Mouse (Mus musculus) myocyte (in vitro differentiated cells): Measurements from ENCODE around the gene Atp1a1. TPM values are rescaled to one million over a fixed set of nuclear protein-coding genes. Genes with fewer than 3 reads are reported as not detected.

ENCODE experiments used
- H3K27me3 ChIP-seq: one replicate; pipeline ENCODE4 v1.6.1; 2011; ENCODE audit not compliant: control insufficient read depth, insufficient read depth, insufficient read length
- H3K36me3 ChIP-seq: one replicate; pipeline ENCODE4 v1.6.1; 2011; ENCODE audit not compliant: control insufficient read depth, insufficient read depth
- H3K4me2 ChIP-seq: one replicate; pipeline ENCODE4 v1.6.1; 2011; ENCODE audit warnings: low read depth, control low read depth
- H3K4me3 ChIP-seq: one replicate; pipeline ENCODE4 v1.5.1; 2011; ENCODE audit warnings: mild to moderate bottlenecking, control low read depth, moderate library complexity
- H3K79me2 ChIP-seq: one replicate; pipeline ENCODE4 v1.6.1; 2011; ENCODE audit not compliant: control insufficient read depth, insufficient read depth
- H3ac ChIP-seq: one replicate; pipeline ENCODE4 v1.6.1; 2011; ENCODE audit not compliant: control insufficient read depth, insufficient read length
- CEBPB ChIP-seq: IDR thresholded peaks from 2 replicates; pipeline ENCODE4 v1.6.1; 2011; ENCODE audit warnings: mild to moderate bottlenecking, moderate library complexity; ENCODE audit not compliant: poor library complexity, insufficient read depth, severe bottlenecking
- E2F4 ChIP-seq: IDR thresholded peaks from one replicate; pipeline ENCODE4 v1.6.1; 2011; ENCODE audit warnings: mild to moderate bottlenecking, control low read depth, moderate library complexity; ENCODE audit not compliant: insufficient read depth
- MAX ChIP-seq: IDR thresholded peaks from one replicate; pipeline ENCODE4 v1.6.1; 2011; ENCODE audit warnings: low read depth, mild to moderate bottlenecking, control low read depth
- MYOD1 ChIP-seq, 3 experiments: IDR thresholded peaks; one replicate each; pipeline ENCODE4 v1.6.1; 2011; ENCODE audit warnings: control low read depth in 2 of 3, low read depth in 2 of 3, mild to moderate bottlenecking in 2 of 3, moderate library complexity in 1 of 3; ENCODE audit not compliant: insufficient read length in 2 of 3, control insufficient read depth in 1 of 3
- MYOG ChIP-seq, 3 experiments: IDR thresholded peaks; one replicate each; pipeline ENCODE4 v1.6.1; 2011; ENCODE audit warnings: control low read depth in 2 of 3, low read depth in 2 of 3, mild to moderate bottlenecking in 2 of 3; ENCODE audit not compliant: insufficient read length in 2 of 3, control insufficient read depth in 1 of 3, insufficient read depth in 1 of 3
- POLR2A ChIP-seq: IDR thresholded peaks from one replicate; pipeline ENCODE4 v1.6.1; 2011; ENCODE audit warnings: low read depth, mild to moderate bottlenecking, control low read depth, moderate library complexity; ENCODE audit not compliant: insufficient read length
- POLR2AphosphoS2 ChIP-seq: IDR thresholded peaks from one replicate; pipeline ENCODE4 v1.6.1; 2011; ENCODE audit warnings: low read depth, control low read depth; ENCODE audit not compliant: insufficient read length
- REST ChIP-seq: IDR thresholded peaks from one replicate; pipeline ENCODE4 v1.6.1; 2011; ENCODE audit warnings: mild to moderate bottlenecking, control low read depth, moderate library complexity; ENCODE audit not compliant: insufficient read depth, insufficient read length
- SRF ChIP-seq: IDR thresholded peaks from one replicate; pipeline ENCODE4 v1.6.1; 2011; ENCODE audit warnings: low read depth; ENCODE audit not compliant: control insufficient read depth, insufficient read length
- TCF12 ChIP-seq: IDR thresholded peaks from one replicate; pipeline ENCODE4 v1.6.1; 2011; ENCODE audit warnings: mild to moderate bottlenecking, control low read depth; ENCODE audit not compliant: poor library complexity, insufficient read depth, severe bottlenecking
- TCF3 ChIP-seq: IDR thresholded peaks from one replicate; pipeline ENCODE4 v1.6.1; 2011; ENCODE audit warnings: low read depth, control low read depth; ENCODE audit not compliant: insufficient read length
- USF1 ChIP-seq: IDR thresholded peaks from one replicate; pipeline ENCODE4 v1.6.1; 2011; ENCODE audit warnings: low read depth, mild to moderate bottlenecking, control low read depth, moderate library complexity
- polyA plus RNA-seq: library from polyadenylated mRNA; unstranded; fragments of >200 nt; fragmentation: generic; extraction: Trizol; gene quantifications from one replicate; pipeline ENCODE4 v1.2.1, GENCODE M21; 2012; ENCODE audit warnings: missing spikeins

Atp1a1 gene
- polyA plus RNA-seq, 1 experiment, result 389 TPM

DNA sequence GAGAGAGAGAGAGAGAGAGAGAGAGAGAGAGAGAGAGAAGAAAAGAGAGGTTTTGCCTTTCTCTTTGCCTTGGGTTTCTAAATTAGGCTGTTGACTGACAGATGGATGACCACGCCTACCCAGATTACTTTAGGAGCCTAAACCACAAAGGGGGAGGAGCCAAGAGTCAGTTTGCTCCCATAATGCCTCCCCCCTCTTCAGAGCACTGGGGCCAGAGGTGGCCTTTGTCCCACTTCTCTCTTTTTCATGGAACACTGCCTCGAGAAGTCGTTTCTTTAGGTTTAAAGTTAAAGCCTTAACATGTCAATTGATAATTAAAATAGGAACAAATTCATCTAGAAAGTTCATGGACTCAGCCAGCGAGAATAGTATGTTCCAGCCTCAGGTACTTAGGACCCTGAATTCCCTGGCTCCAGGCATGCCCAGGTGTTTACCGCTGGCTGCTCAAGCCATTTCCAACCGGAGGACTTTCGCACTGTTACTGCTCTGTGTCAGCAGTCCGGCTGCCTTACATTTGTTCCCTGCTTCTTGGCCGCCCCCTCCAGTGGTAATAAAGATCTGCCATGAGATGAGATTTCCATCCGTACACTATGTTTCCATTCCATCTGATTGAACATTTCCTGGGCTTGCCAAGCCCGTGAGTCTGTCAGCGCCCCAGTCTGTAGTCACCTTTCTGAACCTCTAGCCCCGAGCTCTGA lies 43.8 kb upstream of the Atp1a1 start:
- Histone ChIP-seq H3ac (no peak overlapping the region), H3K27me3 (peaks cover 6% of the 10 kb centered on the region), H3K4me2 (no peak overlapping the region), H3K4me3 (no peak overlapping the region), H3K79me2 (no peaks in the 10 kb centered on the region), H3K36me3 (no peaks in the 10 kb centered on the region)
- no peak for TF ChIP-seq TCF3
- no peak for TF ChIP-seq REST
- no peak for TF ChIP-seq MAX

DNA sequence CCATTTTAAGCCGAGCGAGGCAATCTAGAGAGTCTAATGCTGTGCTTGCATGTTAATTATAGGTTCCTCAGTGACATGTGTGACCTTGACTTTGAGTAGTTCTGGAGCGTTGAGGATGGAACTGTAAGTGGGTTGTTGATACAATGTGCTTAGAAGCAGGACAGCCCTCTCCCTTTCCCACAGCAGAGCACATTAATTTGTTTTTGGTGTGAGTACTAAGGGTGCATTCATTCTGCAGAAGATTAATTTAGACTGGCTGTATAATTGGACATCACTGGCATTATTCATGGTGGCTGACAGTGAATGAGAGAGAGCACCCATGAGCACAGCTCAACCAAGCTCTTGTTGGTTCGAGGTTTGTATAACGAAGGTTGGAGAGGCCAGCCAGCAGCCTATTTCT lies 42.3 kb upstream of the Atp1a1 start:
- TF ChIP-seq E2F4 (no peak), MYOG (IDR thresholded peaks at IDR 0.05; ENCODE audit: control insufficient read depth in 1 of 3, insufficient read depth in 1 of 3, insufficient read length in 2 of 3, low read depth in 2 of 3) (no peak), MYOD1 (IDR thresholded peaks at IDR 0.05; ENCODE audit: control insufficient read depth in 1 of 3, insufficient read length in 2 of 3, low read depth in 2 of 3) (no peak), REST (no peak), TCF12 (no peak)
- Histone ChIP-seq H3K4me3 (no peak overlapping the region), H3K4me2 (no peak overlapping the region), H3K79me2 (no peaks in the 10 kb centered on the region), H3ac (no peak overlapping the region), H3K36me3 (no peaks in the 10 kb centered on the region), H3K27me3 (peaks cover 6% of the 10 kb centered on the region)

DNA sequence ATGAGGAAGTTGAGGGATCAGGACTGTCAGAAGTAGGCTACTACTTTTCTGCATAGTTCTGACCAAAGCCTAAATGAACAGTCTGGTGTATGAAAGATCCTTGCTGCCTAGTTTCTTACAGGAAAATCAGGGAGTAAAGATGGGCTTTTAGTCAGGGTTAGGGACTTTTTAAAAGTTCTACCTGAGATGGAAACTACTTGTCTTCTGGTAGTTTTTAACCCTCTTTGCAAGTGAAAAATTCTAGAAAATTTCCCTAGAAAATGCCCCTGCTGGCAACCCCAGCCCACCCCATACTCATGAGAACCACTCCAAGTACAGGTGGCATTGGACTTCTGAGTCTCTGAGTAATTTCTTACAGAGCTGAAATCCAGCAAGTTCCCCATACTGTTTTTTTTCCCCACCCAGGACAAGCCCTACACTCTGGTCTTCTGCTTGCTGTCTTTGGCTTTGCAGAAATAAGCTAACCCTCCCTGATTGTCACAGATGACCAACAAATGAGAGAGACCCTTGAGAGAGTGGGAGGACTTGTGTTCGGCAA lies 41.2 kb upstream of the Atp1a1 start:
- Histone ChIP-seq H3ac (no peak overlapping the region), H3K79me2 (no peaks in the 10 kb centered on the region), H3K4me2 (no peak overlapping the region), H3K4me3 (no peak overlapping the region), H3K27me3 (peaks cover 6% of the 10 kb centered on the region), H3K36me3 (no peaks in the 10 kb centered on the region)
- TF ChIP-seq MYOG (IDR thresholded peaks at IDR 0.05; ENCODE audit: control insufficient read depth in 1 of 3, insufficient read depth in 1 of 3, insufficient read length in 2 of 3, low read depth in 2 of 3) (no peak), POLR2AphosphoS2 (no peak), USF1 (no peak), E2F4 (no peak), TCF12 (no peak), SRF (no peak), MAX (no peak), TCF3 (no peak), CEBPB (no peak), POLR2A (no peak), REST (no peak), MYOD1 (IDR thresholded peaks at IDR 0.05; ENCODE audit: control insufficient read depth in 1 of 3, insufficient read length in 2 of 3, low read depth in 2 of 3) (no peak)

DNA sequence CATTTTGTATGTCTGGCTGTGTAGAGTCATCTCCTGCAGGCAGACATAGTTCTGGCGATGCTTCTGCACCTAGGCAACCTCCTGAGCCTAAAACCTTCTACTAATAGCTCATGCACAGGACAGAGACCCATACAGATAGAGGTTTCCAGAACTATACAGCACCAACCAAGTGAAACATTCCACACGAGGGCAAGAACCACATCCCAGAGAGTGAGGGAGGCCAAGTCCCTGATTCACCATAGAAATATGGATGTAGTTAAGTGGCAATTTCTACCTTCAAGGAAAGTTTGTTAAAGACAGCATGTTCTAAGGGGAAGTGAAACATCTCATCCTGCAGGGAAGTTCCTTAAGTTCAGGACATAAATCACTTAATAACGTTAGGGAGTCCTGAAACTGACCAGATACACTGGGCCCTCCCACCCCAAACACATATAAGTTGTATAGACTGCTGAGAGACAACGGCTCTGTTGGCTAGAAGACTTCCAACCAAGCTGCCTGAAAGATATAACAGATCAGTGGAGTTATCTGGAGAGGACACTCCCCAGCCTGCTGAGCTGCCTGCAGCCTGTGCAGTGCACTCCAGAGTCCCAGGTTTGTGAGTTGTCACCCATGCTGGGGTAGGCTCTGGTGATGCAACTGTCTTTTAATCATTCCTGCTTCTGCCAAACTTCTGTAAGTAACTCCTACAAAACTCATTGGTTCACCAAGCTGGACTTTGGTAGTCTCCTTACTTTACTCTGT lies 39.7 kb upstream of the Atp1a1 start:
- TF ChIP-seq MAX (no peak), USF1 (no peak), SRF (no peak), MYOG (IDR thresholded peaks at IDR 0.05; ENCODE audit: control insufficient read depth in 1 of 3, insufficient read depth in 1 of 3, insufficient read length in 2 of 3, low read depth in 2 of 3) (no peak), POLR2A (no peak), TCF3 (no peak)
- Histone ChIP-seq H3K4me3 (no peak overlapping the region), H3K36me3 (no peaks in the 10 kb centered on the region), H3K79me2 (no peaks in the 10 kb centered on the region), H3K4me2 (no peak overlapping the region), H3K27me3 (peaks cover 6% of the 10 kb centered on the region), H3ac (no peak overlapping the region)

DNA sequence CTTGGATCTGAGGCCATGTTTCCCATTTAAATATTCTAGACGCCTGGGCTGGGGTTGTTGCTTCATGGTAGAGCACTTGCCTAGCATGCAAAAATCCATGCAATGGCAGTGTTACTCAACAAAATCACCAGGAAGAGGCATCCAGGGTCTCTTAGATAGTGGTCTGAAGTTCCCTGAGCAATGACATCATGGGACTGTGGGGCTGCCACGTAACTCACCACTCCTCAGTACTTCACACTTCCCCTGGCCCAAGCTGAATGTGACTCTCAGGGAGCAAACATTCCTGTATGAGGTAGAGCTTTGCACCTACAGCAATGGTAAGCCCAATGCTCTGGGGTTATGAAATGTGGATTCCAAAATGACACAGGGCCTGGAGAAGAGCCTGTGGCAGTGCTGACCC lies 38.8 kb upstream of the Atp1a1 start:
- no peaks in the 10 kb centered on the region for H3K79me2 ChIP-seq
- TF ChIP-seq E2F4, result no peak
- TF ChIP-seq REST, result no peak
- no peak for TF ChIP-seq POLR2AphosphoS2
- TF ChIP-seq TCF12, result no peak
- no peak for TF ChIP-seq SRF
- no peak for TF ChIP-seq POLR2A
- no peak for TF ChIP-seq USF1
- TF ChIP-seq MYOG (IDR thresholded peaks at IDR 0.05; ENCODE audit: control insufficient read depth in 1 of 3, insufficient read depth in 1 of 3, insufficient read length in 2 of 3, low read depth in 2 of 3), result no peak
- H3K27me3 ChIP-seq, result peaks cover 6% of the 10 kb centered on the region
- no peak overlapping the region for H3K4me3 ChIP-seq
- H3ac ChIP-seq, result no peak overlapping the region
- no peak overlapping the region for H3K4me2 ChIP-seq
- no peaks in the 10 kb centered on the region for H3K36me3 ChIP-seq
